Mouse (Mus musculus): ENCODE data around the gene Trappc10.
"Not testable (repeated sequence)": the region's sequence is repeated elsewhere in the genome, so short reads cannot be mapped to it uniquely, and the experiment has no call there.

Gene Trappc10

DNA sequence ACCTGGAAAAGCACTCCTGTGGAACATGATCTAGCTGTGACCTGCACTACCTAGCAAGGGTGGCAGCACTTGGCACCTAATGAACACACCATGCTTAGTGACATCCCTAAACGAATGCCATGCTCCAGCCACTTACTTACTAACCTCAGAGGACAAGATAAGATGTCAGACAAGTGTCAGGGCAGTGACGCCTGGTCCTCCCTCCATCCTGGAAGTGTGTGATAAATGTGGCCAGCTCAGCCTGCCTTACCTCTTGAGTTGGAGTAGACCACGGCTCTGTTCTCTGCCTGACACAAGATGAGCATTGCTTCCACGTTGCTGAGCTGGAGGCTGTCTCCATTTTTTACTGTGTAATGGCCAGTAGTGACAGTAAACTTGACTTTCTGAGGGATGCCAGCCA, 43.3 kb downstream of the Trappc10 start:
- no peak for DNase-seq (ENCODE audit: low spot score)

DNA sequence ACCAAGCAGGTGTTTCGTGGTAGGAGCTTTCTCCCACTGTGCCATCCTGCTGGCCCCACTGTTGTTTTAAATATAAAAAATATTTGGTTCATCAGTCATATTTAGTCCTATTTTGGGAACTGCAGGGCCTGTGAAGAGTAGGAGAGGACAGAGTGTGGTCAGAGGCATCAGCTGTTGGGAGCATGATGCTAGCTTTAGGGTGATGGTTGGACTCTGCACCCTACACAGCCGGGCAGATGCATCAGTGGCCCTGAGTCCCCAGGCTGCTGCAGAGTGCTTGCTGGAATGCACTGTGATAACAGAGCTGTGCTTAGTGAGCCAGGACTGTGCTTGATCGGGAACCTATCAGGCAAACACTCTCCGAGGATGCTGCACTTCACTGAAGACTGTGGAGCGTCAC, 51.5 kb downstream of the Trappc10 start:
- no peak for DNase-seq (ENCODE audit: low spot score)

DNA sequence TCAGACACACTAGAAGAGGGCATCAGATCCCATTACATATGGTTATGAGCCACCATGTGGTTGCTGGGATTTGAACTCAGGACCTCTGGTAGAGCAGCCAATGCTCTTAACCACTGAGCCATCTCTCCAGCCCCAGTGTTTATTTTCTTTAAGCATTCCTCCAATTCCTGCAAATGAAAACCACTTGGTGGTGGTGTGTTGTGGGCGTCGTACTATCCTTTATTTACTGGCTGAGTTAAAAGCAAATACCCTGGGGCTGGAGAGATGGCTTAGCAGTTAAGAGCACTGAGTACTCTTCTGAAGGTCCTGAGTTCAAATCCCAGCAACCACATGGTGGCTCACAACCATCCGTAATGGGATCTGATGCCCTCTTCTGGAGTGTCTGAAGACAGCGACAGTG, 58.4 kb downstream of the Trappc10 start:
- not testable (repeated sequence) for DNase-seq (ENCODE audit: low spot score)

DNA sequence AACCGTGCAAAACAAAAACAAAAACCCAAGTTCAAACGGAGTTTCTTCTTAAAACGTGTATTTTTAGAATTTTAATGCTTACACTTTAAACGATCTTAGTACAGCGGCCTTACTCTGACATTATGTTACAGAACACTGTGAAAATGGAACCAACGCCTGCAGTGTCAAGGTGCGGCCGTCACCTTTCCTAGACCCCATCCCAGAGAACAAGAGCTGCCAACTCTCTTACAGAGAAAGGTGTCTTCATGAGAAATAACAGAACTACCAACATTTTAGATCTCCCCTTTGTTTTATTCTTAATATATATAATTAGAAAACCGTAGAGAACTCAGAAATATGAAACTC, 59.1 kb downstream of the Trappc10 start:
- DNase-seq (ENCODE audit: low spot score): no peak

DNA sequence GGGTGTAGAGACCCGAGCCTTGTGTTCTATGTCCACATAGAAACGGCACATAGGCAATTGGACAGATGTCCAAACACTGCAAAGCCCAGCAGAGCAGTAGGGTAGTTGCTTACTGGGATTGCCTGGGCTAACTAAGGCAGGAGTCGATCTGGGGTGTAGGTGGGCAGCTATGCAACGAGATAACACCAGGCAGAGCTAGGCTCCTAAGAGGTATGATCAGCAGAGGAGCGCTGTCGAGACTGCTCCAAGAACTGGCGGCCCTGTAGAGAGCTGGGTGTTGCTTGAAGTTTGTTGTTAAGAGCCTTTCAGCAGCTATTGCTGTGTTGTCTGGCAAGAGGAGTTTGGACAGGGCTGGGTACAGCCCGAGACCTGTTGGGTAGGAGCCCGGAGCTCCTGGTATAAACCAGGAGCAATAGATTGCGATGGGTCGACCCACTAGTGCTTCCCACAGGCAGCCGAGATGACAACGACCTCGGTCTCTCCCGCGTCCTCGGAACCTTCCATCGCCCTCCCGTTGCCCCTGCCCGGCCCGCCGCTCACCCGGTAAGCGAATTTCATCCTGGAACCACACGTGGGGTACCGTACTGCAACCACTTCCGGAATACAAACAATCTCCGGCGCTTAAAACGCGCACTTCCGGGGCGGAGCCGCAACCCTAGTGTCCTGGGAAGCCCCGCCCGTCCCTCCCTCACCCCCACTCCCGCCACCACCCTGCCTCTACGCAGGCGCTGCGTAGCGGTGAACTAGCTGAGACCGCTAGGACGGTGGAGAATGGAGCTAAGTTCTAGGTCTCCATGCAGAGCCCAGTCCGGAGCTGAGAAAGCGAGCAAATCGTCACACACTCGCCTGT, 59.7 kb downstream of the Trappc10 start, which contains the start of gene Pwp2:
Gene Pwp2, minus strand, starts transcription at position 619 of the 850 bp plus-strand sequence.
- DNase-seq (ENCODE audit: low spot score): peak; percentile 91

DNA sequence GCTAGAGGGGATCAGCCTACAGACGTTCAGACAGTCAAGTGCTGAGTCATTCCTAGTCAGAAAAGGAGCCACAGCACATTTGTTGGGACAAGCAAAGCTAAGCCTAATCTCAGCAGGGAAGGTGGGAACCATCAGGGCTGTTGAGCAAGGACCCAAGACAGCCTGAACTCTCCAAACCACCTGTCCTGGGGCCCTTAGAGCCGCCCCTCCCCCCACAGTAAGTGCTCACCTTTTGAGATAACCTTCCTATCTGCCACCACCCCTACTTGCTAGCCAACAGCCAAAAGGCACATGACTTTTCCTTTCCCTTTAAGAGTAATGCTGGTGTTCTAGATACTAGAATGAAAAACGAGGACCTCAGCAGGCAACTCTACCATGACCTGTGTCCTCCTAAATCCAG, 60.9 kb downstream of the Trappc10 start:
- no peak for DNase-seq (ENCODE audit: low spot score)

DNA sequence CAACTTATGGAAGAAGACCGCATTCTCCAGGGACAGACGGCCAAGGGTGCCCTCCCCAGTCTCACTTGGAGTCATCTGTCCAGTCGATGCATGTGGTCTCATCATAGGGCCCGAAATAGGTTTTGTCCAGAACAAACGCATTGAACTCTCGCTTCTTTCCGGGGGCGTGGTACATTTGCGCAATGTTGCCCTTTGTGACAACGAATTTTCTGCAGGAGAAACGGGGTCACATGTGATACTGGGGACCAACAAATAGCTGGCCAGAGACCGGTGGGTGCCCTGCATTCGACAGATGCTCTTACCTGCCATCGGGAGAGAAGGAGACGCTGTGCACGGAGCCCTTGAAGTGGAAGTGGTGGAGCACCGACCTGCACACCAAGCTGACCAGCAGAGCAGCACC, 62.1 kb downstream of the Trappc10 start:
- DNase-seq (ENCODE audit: low spot score): no peak

DNA sequence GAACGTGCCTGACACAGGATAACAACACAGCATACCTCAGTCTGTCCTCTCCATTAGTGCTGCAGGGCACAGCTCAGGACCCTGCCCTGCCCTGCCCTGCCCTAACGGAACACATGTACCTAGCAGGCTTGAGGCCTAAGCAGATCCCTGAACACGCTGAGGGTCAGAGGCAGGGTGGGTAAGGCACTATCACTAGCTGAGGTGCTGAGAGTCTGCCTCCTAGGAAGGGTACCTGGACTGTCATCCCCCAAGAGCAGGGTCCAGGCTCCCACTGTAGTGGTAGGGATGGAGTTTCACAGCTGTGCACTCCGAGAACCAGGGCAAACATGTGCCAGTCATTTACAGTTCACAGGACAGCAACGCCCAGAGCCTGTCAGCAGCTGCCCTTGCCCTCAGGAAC, 70.0 kb downstream of the Trappc10 start:
- no peak for DNase-seq (ENCODE audit: low spot score)

DNA sequence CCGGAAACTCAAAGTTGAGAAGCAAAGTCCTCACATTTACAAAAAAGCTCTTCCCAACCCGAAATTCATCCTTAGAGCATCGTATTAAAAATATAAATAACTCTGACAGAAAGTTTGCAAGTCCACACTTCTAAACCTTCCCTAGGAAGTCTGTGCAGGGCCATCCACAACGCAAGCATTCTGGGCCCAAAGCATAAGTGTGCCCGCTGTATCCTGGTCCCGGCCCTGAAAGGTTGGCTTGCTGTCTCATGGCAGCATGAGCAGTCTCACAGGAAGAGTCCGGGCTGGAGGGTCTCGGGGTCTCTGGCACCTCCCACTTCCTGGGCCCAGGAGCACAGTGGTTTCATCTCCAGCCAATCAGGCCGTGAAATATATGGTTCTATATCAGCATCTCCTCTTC, 72.9 kb downstream of the Trappc10 start:
- no peak for DNase-seq (ENCODE audit: low spot score)

DNA sequence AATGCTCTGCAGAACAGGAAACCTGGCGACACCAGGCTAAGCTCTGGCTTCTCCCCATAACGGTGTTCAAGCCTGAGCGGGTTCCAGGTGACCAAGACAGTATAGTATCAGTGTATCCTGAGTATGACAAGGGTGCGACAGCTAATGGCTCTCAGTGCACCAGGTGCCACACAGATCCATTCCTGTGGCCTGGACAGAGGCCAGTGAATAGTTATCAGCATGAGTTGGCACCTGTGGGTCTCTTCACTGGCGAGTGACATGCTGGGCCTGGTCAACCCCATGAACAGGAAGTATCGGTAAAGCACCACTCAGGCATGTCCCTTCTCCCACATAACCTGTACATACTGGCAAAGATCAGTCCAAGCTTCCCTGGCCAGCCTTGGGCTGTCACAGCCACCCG, 73.4 kb downstream of the Trappc10 start:
- DNase-seq (ENCODE audit: low spot score): no peak

DNA sequence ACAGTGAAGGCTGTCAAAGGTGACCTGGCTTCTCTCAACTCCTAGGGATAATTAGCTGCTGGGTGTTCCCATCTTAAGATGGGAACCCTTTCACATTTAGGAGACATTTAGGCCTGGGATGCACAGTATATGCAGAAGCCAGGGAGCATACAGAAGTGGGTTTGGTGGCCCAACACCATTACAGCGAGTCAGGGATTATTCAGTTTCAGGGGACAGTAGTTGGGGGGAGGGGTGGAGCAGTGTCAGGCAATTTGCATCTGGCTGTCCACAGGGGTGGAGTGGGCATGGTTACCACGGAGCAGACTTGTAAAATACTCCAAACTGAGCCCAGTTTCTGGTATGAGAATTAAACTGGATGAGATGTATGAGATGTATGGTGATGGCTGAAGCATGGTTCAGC, 74.0 kb downstream of the Trappc10 start:
- DNase-seq (ENCODE audit: low spot score): no peak

DNA sequence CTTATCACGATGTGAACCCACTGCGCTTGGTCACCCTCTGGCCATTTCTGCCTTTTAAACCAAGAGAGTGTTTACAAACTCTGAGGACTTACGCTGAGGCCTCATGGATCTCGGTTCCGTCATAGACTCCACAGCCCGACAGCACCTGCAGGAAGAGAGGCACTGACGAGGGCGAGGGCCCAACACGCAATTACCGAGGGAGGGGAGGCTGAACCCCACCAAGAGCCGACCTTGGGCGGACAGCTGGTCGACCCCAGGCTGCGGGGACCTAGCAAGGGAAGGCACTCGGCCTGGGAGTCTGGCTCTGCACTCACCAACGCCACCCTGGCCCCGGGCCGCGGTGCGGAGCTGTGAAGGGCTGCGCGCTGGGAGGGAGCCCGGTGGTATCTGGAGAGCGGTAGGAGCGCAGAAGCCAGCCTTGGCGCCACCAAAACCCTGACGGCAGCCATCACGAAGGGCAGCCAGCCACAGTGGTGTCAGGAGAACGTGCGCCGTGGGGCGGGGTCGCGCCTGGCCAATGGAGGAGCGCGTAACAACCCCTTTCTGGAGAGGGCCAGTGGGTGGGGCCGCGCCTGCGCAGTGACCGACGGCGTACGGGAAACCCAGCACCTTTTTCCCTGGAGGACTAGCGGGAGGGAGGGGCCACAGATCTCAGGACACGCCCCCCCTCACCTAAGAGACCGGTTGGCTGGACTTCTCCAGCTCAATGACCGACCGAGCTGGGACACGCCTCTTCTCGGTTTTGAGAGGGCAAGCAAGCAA, 75.0 kb downstream of the Trappc10 start, which contains the start of gene D10Jhu81e:
Gene D10Jhu81e, minus strand, starts transcription at position 502 of the 762 bp plus-strand sequence.
- DNase-seq (ENCODE audit: low spot score): peak; percentile 100

DNA sequence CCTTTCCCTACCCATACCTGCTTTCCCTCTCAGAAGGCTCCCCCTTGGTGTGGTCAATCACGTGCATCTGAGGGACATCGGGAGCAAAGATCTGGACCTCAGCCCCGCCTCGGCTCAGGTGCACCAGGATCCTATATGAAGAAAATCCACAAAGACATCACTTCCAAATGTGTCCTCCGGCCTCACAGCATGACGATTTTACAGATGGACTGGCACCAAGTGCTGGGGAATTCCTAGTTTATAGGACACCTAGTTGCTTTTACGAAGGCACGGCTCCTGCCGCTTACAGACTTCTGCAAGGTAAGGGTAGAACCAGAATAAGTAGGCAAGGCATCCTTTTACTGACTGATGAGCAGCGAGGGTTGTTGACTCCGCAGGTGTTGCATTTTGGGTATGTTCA, 75.6 kb downstream of the Trappc10 start:
- no peak for DNase-seq (ENCODE audit: low spot score)

DNA sequence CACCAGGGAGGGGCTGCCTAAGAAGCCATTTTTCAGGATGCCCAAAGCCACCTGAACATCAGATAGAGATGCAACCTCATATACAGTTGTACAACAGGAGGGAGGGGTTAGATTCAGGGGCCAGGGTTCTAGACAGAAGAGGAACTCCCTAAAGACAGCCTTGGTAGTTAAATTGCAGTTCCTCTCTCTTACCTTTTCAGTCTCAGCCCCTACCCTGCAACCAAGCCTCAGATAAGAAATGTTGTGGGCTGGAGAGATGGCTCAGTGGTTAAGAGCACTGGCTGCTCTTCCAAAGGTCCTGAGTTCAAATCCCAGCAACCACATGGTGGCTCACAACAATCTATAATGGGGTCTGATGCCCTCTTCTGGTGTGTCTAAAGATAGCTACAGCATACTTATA, 76.7 kb downstream of the Trappc10 start:
- DNase-seq (ENCODE audit: low spot score): no peak

DNA sequence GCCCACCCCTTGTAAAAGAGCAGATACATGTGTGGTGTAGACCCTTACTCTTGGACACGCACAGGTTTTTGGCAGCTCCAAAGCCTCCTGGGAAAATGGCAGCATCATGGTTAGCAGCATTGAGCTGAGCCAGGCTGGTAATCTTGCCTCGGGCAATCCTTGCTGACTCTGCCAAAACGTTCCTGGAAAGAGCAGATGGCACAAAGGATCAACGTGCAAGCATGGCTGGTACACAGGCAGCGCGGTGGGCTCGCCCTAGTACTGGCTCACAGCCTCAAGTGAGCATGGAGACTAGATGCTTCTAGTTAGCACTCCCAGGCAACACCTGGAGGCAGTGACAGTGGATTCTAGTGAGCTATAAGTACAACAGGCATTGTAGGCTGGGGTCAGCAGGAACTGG, 77.1 kb downstream of the Trappc10 start:
- DNase-seq (ENCODE audit: low spot score): no peak

DNA sequence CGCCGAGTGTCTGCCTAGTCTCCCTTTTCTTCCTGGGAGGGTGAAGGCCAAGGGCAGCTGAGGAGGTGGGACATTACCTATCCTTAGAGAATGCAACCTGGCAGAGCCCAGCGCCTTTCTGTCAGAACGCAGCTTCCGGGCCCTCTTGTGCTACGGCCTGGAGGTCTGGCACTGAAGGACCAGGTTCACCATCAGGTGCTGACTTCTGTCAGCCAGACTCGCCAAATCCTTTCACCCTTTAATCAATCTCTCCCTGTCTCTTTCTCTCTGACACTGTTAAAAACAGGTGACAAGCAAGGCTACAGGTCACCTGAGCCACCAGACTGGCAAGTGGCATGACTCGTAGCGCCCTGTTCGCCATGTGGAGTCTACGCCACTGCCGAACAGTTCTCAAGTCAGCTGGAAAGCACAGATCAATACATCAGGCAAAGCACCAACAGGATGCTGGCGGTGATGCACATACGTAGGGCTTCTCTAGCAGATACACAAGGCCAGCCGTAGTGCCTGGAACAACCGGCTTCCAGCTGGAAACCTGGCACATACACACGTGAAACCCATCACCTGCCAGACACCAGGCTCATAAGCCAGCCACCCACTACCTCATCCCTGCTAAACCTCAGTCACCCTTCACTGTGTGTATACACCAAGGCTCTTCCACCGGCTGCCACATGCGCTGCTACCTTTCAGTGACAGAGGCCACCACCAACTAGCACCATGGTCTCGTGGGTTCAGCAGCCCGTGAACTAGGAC, 79.0 kb downstream of the Trappc10 start:
- DNase-seq (ENCODE audit: low spot score): no peak

DNA sequence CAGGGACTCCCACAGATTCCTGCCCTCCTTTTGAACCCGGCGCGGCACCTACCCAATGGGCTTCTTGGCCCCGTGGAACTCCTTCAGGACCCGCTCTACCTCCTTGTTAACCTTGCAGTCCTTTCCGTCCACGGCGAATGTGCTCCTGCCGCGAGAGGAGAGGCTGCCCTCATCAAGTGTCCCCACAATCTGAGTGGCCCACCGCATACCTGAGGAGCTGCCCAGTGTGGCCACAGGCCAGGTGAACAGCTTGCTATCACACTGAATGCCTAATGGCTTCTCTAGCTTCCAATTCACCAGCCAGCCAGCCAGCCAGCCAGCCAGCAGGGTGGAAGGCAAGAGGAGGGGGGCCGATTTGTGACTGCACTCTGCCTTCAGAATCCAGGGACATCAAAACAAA, 79.7 kb downstream of the Trappc10 start:
- no peak for DNase-seq (ENCODE audit: low spot score)

DNA sequence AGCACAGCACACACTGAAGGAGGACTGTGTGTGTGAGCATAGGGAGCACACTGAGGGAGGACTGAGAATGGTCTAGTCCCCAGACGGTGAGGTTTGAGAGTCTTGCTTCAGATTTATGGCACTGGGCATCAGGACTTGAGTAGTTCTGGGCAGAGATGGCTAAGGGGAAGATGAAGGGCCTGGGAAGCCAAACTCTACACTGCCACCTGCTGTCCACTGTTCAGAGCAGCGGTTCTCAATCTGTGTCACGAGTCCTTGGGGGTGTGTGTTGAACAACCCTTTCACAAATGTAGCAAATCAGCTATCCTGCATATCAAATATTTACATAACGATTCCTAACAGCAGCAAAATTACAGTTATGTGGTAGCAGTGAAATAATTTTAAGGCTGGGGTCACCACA, 80.5 kb downstream of the Trappc10 start:
- peak; percentile 76 for DNase-seq (ENCODE audit: low spot score)

DNA sequence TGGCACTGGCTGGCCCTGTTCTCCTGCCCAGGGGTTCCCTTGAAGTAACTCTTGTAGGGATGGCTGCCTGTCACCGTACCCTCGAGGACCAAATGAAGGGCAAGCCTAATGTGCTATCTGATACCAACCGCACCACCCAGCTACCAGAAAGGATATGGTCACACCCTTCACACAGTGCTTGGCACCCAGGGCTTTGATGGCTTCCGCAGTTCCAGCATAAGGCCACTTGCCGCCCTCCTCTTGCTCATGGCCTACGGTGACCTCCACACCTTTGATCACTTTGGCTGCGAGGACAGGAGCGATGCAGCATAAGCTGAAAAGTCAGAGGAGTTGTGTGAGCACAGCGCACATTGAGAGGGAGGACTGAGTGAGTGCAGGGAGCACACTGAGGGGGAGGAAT, 81.2 kb downstream of the Trappc10 start:
- DNase-seq (ENCODE audit: low spot score): no peak

DNA sequence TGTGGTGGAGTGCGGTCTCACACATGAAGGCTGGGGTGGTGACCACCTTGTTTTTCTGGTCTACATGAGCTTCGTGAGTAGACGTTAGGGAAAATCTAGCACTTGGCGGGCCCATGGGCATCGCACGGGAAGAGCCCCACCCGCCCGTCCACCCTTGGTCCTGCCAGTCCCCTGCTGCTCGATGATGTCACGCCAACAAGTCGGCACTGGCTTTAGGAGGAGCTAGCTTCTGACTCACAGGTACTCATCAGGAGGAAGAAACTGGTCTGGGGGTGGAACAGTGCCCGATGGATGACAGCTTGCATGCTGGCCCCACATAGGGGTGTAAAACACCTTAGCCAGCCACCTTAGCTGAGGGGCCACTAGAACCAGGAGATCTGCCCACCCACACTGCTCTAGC, 81.8 kb downstream of the Trappc10 start:
- DNase-seq (ENCODE audit: low spot score): no peak

DNA sequence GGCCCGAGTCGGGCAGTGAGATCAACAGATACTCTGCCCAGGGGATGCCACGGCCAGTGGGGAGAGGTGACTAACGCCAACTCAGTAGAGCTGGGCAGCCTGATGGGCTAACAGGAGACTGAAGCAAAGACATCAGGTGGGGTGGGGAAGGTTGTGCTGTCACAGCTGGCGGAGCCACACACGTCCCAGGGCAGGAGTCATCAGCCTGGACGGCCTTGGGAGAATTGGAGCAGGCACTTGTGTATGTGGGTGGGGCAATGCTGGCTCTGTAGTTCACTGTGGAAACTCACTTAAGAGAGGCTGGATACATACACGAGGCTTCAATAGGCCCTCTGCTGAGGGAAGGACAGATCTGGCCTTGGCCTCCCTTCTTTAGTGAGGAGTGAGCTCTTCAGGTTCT, 83.3 kb downstream of the Trappc10 start:
- DNase-seq (ENCODE audit: low spot score): no peak

DNA sequence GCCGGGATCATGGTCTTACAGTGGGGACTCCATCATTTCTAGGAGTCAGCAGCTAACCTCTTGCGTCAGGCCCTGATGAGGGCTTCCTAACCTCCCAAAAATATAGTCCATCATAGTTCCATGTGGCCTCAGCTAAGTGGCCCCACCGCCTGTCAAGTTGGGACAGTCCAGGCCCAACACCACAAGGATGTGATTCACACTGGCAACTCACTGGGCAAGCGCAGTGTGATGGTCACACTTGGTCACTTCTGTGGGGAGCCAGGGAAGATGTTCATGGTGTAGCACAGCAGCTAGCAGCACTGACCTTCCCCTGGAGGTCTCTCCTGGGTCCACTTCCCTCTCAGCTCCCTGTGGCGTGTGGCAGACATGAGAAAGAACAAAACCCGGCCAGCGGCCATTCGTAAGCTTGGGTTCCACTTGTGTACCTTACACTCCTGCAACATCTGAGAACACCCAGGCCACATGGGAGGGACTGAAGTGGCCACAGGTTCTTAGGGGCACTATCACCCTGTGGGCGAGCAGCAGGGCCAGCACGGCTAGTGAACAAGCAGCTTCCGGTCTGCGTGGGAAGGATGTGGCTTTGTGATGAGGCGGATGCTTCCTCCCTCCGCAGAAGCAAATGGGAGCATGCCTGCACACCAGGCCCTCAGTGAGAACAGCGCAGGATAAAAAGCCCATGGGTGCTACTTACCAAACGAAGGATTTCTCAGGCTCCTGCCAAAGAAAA, 83.9 kb downstream of the Trappc10 start:
- no peak for DNase-seq (ENCODE audit: low spot score)
